Mouse (Mus musculus) heart, embryonic 16.5 days (tissue): ENCODE measurements around the gene Tox2. TPM values are rescaled to one million over a fixed set of nuclear protein-coding genes. Genes with fewer than 3 reads are reported as not detected.

ENCODE experiments used
- ATAC-seq: fragments of 200-750 bp; cut with Nextera tagmentation; replicated peaks from 2 replicates; pipeline ENCODE4 v1.8.0; 2017; ENCODE audit warnings: moderate number of reproducible peaks; ENCODE audit not compliant: insufficient read depth, low FRiP score; ENCODE audit errors: extremely low read depth
- H3K27ac ChIP-seq: fragments of 300-500 bp; sonication (generic); 2 replicates; pipeline ENCODE4 v1.5.1; 2014; ENCODE audit warnings: mild to moderate bottlenecking, low read length, control low read depth, moderate library complexity
- H3K27me3 ChIP-seq: fragments of 300-500 bp; sonication (generic); 2 replicates; pipeline ENCODE4 v1.6.1; 2014; ENCODE audit warnings: low read length, mixed read lengths; ENCODE audit not compliant: control insufficient read depth, insufficient read depth
- H3K36me3 ChIP-seq: fragments of 300-500 bp; sonication (generic); 2 replicates; pipeline ENCODE4 v1.6.1; 2014; ENCODE audit not compliant: control insufficient read depth, insufficient read depth
- H3K4me1 ChIP-seq: fragments of 300-500 bp; sonication (generic); 2 replicates; pipeline ENCODE4 v1.6.1; 2014; ENCODE audit warnings: low read length, mixed read lengths; ENCODE audit not compliant: control insufficient read depth, insufficient read depth
- H3K4me2 ChIP-seq: fragments of 300-500 bp; sonication (generic); 2 replicates; pipeline ENCODE4 v1.6.1; 2014; ENCODE audit warnings: low read depth, mild to moderate bottlenecking, control low read depth, low read length
- H3K4me3 ChIP-seq: fragments of 300-500 bp; sonication (generic); 2 replicates; pipeline ENCODE4 v1.5.1; 2014; ENCODE audit warnings: mild to moderate bottlenecking, control low read depth, low read length
- H3K9ac ChIP-seq: fragments of 300-500 bp; sonication (generic); 2 replicates; pipeline ENCODE4 v1.6.1; 2014; ENCODE audit warnings: low read length, control low read depth
- H3K9me3 ChIP-seq: fragments of 300-500 bp; sonication (generic); replicated peaks from 2 replicates; pipeline ENCODE4 v1.6.1; 2016; ENCODE audit warnings: low read length; ENCODE audit not compliant: control insufficient read depth
- WGBS: fragments of 180-500 bp; shearing (Covaris S2); extraction: QIAGEN DNeasy Blood & Tissue Kit; methylation state at CpG from one replicate; pipeline ENCODE4 v1.1.7; 2014; 5-methylcytosine and 5-hydroxymethylcytosine counted together
- polyA plus RNA-seq: library from polyadenylated mRNA; unstranded; fragments of >200 nt; fragmentation: Nextera tagmentation; extraction: Ambion mirVana; gene quantifications from 2 replicates; pipeline ENCODE4 v1.2.1, GENCODE M21; 2015

The Tox2 gene
- polyA plus RNA-seq, 1 experiment from 2014 or later = 6.1 TPM

GRCm38 (mm10) chr2:163303037-163303436 lies 100.1 kb downstream of the Tox2 start:
- no peaks in the 10 kb centered on the region for H3K36me3 ChIP-seq
- H3K9me3 ChIP-seq = no peaks in the 10 kb centered on the region
- no peak overlapping the region for H3K4me2 ChIP-seq
- 51% methylated on average over 9 of the region's 9 CpGs for WGBS
- H3K27ac ChIP-seq = no peak overlapping the region
- ATAC-seq = no peak
- H3K4me3 ChIP-seq = no peak overlapping the region
- no peaks in the 10 kb centered on the region for H3K27me3 ChIP-seq
- no peaks in the 10 kb centered on the region for H3K4me1 ChIP-seq
- no peak overlapping the region for H3K9ac ChIP-seq

- ATAC-seq = no peak
- H3K4me2 ChIP-seq = no peak overlapping the region
- no peaks in the 10 kb centered on the region for H3K36me3 ChIP-seq
- H3K27ac ChIP-seq = no peak overlapping the region
- no peaks in the 10 kb centered on the region for H3K27me3 ChIP-seq
- H3K9me3 ChIP-seq = no peaks in the 10 kb centered on the region
- H3K4me1 ChIP-seq = no peaks in the 10 kb centered on the region
- H3K9ac ChIP-seq = no peak overlapping the region
- WGBS = 89% methylated on average over 17 of the region's 17 CpGs
- H3K4me3 ChIP-seq = no peak overlapping the region
Observed at GRCm38 (mm10) chr2:163309376-163309775, 106.5 kb downstream of the Tox2 start.

- no peak overlapping the region for H3K27ac ChIP-seq
- H3K36me3 ChIP-seq = no peaks in the 10 kb centered on the region
- no peak overlapping the region for H3K4me2 ChIP-seq
- WGBS = 66% methylated on average over 11 of the region's 11 CpGs
- no peaks in the 10 kb centered on the region for H3K27me3 ChIP-seq
- H3K4me3 ChIP-seq = no peak overlapping the region
- H3K9me3 ChIP-seq = no peaks in the 10 kb centered on the region
- H3K9ac ChIP-seq = no peak overlapping the region
- H3K4me1 ChIP-seq = no peaks in the 10 kb centered on the region
- no peak for ATAC-seq
Observed at GRCm38 (mm10) chr2:163310163-163310688, 107.3 kb downstream of the Tox2 start.

- no peak overlapping the region for H3K4me2 ChIP-seq
- 0 out of 2 replicates have a peak, but pooled peaks cover 2% of the 10 kb centered on the region for H3K27me3 ChIP-seq
- no peaks in the 10 kb centered on the region for H3K4me1 ChIP-seq
- H3K4me3 ChIP-seq = no peak overlapping the region
- H3K9ac ChIP-seq = no peak overlapping the region
- no peak for ATAC-seq
- 58% methylated on average over 4 of the region's 4 CpGs for WGBS
- H3K9me3 ChIP-seq = no peaks in the 10 kb centered on the region
- H3K36me3 ChIP-seq = no peaks in the 10 kb centered on the region
- H3K27ac ChIP-seq = no peak overlapping the region
Observed at GRCm38 (mm10) chr2:163317281-163317680, 114.4 kb downstream of the Tox2 start.

- Histone ChIP-seq H3K4me3 (no peak overlapping the region), H3K4me1 (no peaks in the 10 kb centered on the region), H3K9ac (no peak overlapping the region), H3K36me3 (no peaks in the 10 kb centered on the region), H3K27ac (no peak overlapping the region), H3K9me3 (no peaks in the 10 kb centered on the region), H3K27me3 (0 out of 2 replicates have a peak, but pooled peaks cover 2% of the 10 kb centered on the region), H3K4me2 (no peak overlapping the region)
- no peak for ATAC-seq
- WGBS = 80% methylated on average over 3 of the region's 3 CpGs
Observed at GRCm38 (mm10) chr2:163318777-163319176, 115.9 kb downstream of the Tox2 start.

GRCm38 (mm10) chr2:163323163-163323562 lies 120.2 kb downstream of the Tox2 start:
- 51% methylated on average over 1 of the region's 1 CpGs for WGBS
- Histone ChIP-seq H3K9me3 (no peaks in the 10 kb centered on the region), H3K9ac (no peak overlapping the region), H3K4me3 (no peak overlapping the region), H3K27me3 (0 out of 2 replicates have a peak, but pooled peaks cover 2% of the 10 kb centered on the region), H3K4me2 (no peak overlapping the region), H3K27ac (no peak overlapping the region), H3K36me3 (no peaks in the 10 kb centered on the region), H3K4me1 (no peaks in the 10 kb centered on the region)
- ATAC-seq = no peak

- H3K4me3 ChIP-seq = no peak overlapping the region
Observed at GRCm38 (mm10) chr2:163330742-163331141, 127.8 kb downstream of the Tox2 start.

GRCm38 (mm10) chr2:163331423-163331822 lies 128.5 kb downstream of the Tox2 start:
- H3K36me3 ChIP-seq = peaks cover 9% of the 10 kb centered on the region; the same call in 1 of the 2 replicates
- no peaks in the 10 kb centered on the region for H3K27me3 ChIP-seq
- H3K9me3 ChIP-seq = no peaks in the 10 kb centered on the region
- H3K27ac ChIP-seq = no peak overlapping the region
- no peak overlapping the region for H3K9ac ChIP-seq
- ATAC-seq = no peak
- 73% methylated on average over 6 of the region's 6 CpGs for WGBS
- H3K4me2 ChIP-seq = no peak overlapping the region
- H3K4me1 ChIP-seq = peaks cover 17% of the 10 kb centered on the region
- no peak overlapping the region for H3K4me3 ChIP-seq

More at GRCm38 (mm10) chr2:163330742-163331141, 127.8 kb downstream of the Tox2 start:
- WGBS = 23% methylated on average over 7 of the region's 7 CpGs
- H3K9ac ChIP-seq = no peak overlapping the region
- peaks cover 6% of the 10 kb centered on the region; the same call in 1 of the 2 replicates for H3K36me3 ChIP-seq
- H3K27ac ChIP-seq = no peak overlapping the region
- H3K27me3 ChIP-seq = no peaks in the 10 kb centered on the region
- H3K9me3 ChIP-seq = no peaks in the 10 kb centered on the region
- no peak for ATAC-seq
- peaks cover 17% of the 10 kb centered on the region for H3K4me1 ChIP-seq
- H3K4me2 ChIP-seq = no peak overlapping the region

- H3K27ac ChIP-seq = peak overlapping the region; percentile 29
- no peaks in the 10 kb centered on the region for H3K27me3 ChIP-seq
- WGBS = 32% methylated on average over 13 of the region's 13 CpGs
Observed at GRCm38 (mm10) chr2:163332368-163333055, 129.6 kb downstream of the Tox2 start.

More at GRCm38 (mm10) chr2:163332368-163333055, 129.6 kb downstream of the Tox2 start:
- H3K4me1 ChIP-seq = peaks cover 17% of the 10 kb centered on the region
- no peaks in the 10 kb centered on the region for H3K9me3 ChIP-seq
- H3K9ac ChIP-seq = no peak overlapping the region
- no peak for ATAC-seq
- H3K4me3 ChIP-seq = no peak overlapping the region
- no peak overlapping the region for H3K4me2 ChIP-seq
- peaks cover 11% of the 10 kb centered on the region; the same call in 1 of the 2 replicates for H3K36me3 ChIP-seq
